Mouse (Mus musculus) cortical plate, adult 2 months (tissue): ENCODE measurements at regions not wholly inside any gene's neighbourhood (a gene's known extent, or its start where the extent isn't known, plus 50 kb on each side); places are given as distances from the start of the nearest gene placed in this dataset.

Source experiments
- CTCF ChIP-seq: fragments of 200-500 bp; IDR thresholded peaks from 2 replicates; pipeline ENCODE4 v1.5.1; 2011; ENCODE audit warnings: mild to moderate bottlenecking, control low read depth, low read length; ENCODE audit not compliant: insufficient read depth; ENCODE audit errors: extremely low read depth
- POLR2A ChIP-seq: fragments of 200-500 bp; IDR thresholded peaks from 2 replicates; pipeline ENCODE4 v1.6.1; 2011; ENCODE audit warnings: mild to moderate bottlenecking, low read length, control low read depth; ENCODE audit not compliant: insufficient read depth; ENCODE audit errors: extremely low read depth

GRCm38 (mm10) chr1:167929729-167930341 lies 240.8 kb downstream of the Lmx1a start:
- TF ChIP-seq CTCF (peak; percentile 44), POLR2A (no peak)
